Mouse (Mus musculus): ENCODE data around the gene Cfap221.

- TF ChIP-seq PAX5 (IDR thresholded peaks at IDR 0.05; ENCODE audit: low read length) (no peak), CTCF (conservative IDR thresholded peaks at IDR 0.05 in 1 of 2, IDR thresholded peaks at IDR 0.05 in 1 of 2; ENCODE audit: low read depth in 2 of 2, low read length in 2 of 2) (peak in 1 of 2 experiments; percentile 38; a peak in 2 of 4 replicates), MAFK (IDR thresholded peaks at IDR 0.05; ENCODE audit: insufficient replicate concordance, low read length) (no peak), SMC3 (IDR thresholded peaks at IDR 0.05; ENCODE audit: low read depth, low read length) (peak; percentile 31), TCF12 (IDR thresholded peaks at IDR 0.05; ENCODE audit: low read depth, low read length) (no peak)
Measured at GRCm38 (mm10) chr1:119892933-119893332, 104.1 kb downstream of the Cfap221 start.

All from CH12.LX (cell line).